In genomic region chr9:52492947-52493505, GRCm38 (mm10) we compare ENCODE assay signal across 15 mouse cellular contexts.
DNase-seq lines count a peak whose midpoint lies in the region; ATAC-seq lines count a peak whose summit lies in the region.
"Had no signal": no experiment of that assay in that cellular context is flagged by ENCODE, and none has a peak within 500 bp of the region (broad histone marks: within the 10 kb centered on the region; RNA-seq: fewer than 3 reads in every experiment).

No protein-coding gene starts in this region.

- H3K9me3 ChIP-seq in hindbrain, embryonic 12.5 days (replicated peaks): no peaks in the 10 kb centered on the region
- H3K9me3 ChIP-seq in hindbrain, embryonic 10.5 days: no peaks in the 10 kb centered on the region
- no peaks in the 10 kb centered on the region for H3K9me3 ChIP-seq in neural tube, embryonic 14.5 days (ENCODE audit: control insufficient read depth, low read length)
- no peaks in the 10 kb centered on the region for H3K9me3 ChIP-seq in neural tube, embryonic 15.5 days (replicated peaks)
- H3K9me3 ChIP-seq in midbrain, embryonic 15.5 days: no peaks in the 10 kb centered on the region
- H3K9me3 ChIP-seq: G1E; heart, embryonic 13.5 days had no signal

- no peak for DNase-seq in hindbrain, embryonic 10.5 days (ENCODE audit: low spot score)
- peak; percentile 69 to 80 for DNase-seq in cerebellum, postnatal 10 days
- DNase-seq in kidney, postnatal 36 days: no peak
- no peak for DNase-seq in embryo, embryonic 10.5 days (ENCODE audit: low spot score)
- DNase-seq: adrenal gland, postnatal 10 days; kidney, adult 2 months; kidney, postnatal 4 days; liver, postnatal 0 days; thymus, postnatal 25 days had no signal

- H3K36me3 ChIP-seq in hindbrain, embryonic 12.5 days: no peaks in the 10 kb centered on the region
- no peaks in the 10 kb centered on the region for H3K36me3 ChIP-seq in hindbrain, embryonic 10.5 days
- H3K36me3 ChIP-seq in neural tube, embryonic 14.5 days (ENCODE audit: control insufficient read depth, insufficient read depth, low read length): no peaks in the 10 kb centered on the region
- H3K36me3 ChIP-seq in neural tube, embryonic 15.5 days: no peaks in the 10 kb centered on the region
- no peaks in the 10 kb centered on the region for H3K36me3 ChIP-seq in midbrain, embryonic 15.5 days (replicated peaks)
- H3K36me3 ChIP-seq: G1E; heart, embryonic 13.5 days had no signal

- 0 out of 2 replicates have a peak, but pooled peaks cover 5% of the 10 kb centered on the region for H3K4me1 ChIP-seq in hindbrain, embryonic 12.5 days
- H3K4me1 ChIP-seq in hindbrain, embryonic 10.5 days (replicated peaks): no peaks in the 10 kb centered on the region
- H3K4me1 ChIP-seq in neural tube, embryonic 14.5 days (ENCODE audit: control insufficient read depth, insufficient read depth, low read length): no peaks in the 10 kb centered on the region
- peaks cover 6% of the 10 kb centered on the region; the same call in 1 of the 2 replicates for H3K4me1 ChIP-seq in neural tube, embryonic 15.5 days
- peaks cover 5% of the 10 kb centered on the region for H3K4me1 ChIP-seq in midbrain, embryonic 15.5 days
- H3K4me1 ChIP-seq: heart, embryonic 13.5 days had no signal

- no peak overlapping the region for H3K9ac ChIP-seq in hindbrain, embryonic 12.5 days
- H3K9ac ChIP-seq in neural tube, embryonic 14.5 days (replicated peaks; ENCODE audit: low read depth, low read length): no peak overlapping the region
- H3K9ac ChIP-seq in neural tube, embryonic 15.5 days (replicated peaks): no peak overlapping the region
- no peak overlapping the region for H3K9ac ChIP-seq in midbrain, embryonic 15.5 days
- H3K9ac ChIP-seq: heart, embryonic 13.5 days; liver, postnatal 0 days had no signal

- no peak overlapping the region for H3K4me3 ChIP-seq in hindbrain, embryonic 12.5 days
- no peak overlapping the region for H3K4me3 ChIP-seq in hindbrain, embryonic 10.5 days
- H3K4me3 ChIP-seq in neural tube, embryonic 14.5 days (ENCODE audit: low read depth, low read length): no peak overlapping the region
- H3K4me3 ChIP-seq in neural tube, embryonic 15.5 days (replicated peaks): no peak overlapping the region
- H3K4me3 ChIP-seq in midbrain, embryonic 15.5 days: no peak overlapping the region
- H3K4me3 ChIP-seq: heart, embryonic 13.5 days had no signal

- WGBS in hindbrain, embryonic 12.5 days: 36% methylated on average over 2 of the region's 2 CpGs
- WGBS in hindbrain, embryonic 10.5 days: 52% methylated on average over 2 of the region's 2 CpGs
- 39% methylated on average over 2 of the region's 2 CpGs for WGBS in neural tube, embryonic 14.5 days
- WGBS in neural tube, embryonic 15.5 days: 30% methylated on average over 2 of the region's 2 CpGs
- WGBS in midbrain, embryonic 15.5 days: 35% methylated on average over 2 of the region's 2 CpGs

- peak overlapping the region; percentile 48; the same call in 1 of the 2 replicates for H3K27ac ChIP-seq in hindbrain, embryonic 12.5 days
- no peak overlapping the region for H3K27ac ChIP-seq in hindbrain, embryonic 10.5 days
- no peak overlapping the region for H3K27ac ChIP-seq in neural tube, embryonic 14.5 days (ENCODE audit: low read depth, low read length)
- no peak overlapping the region for H3K27ac ChIP-seq in neural tube, embryonic 15.5 days (replicated peaks)
- peak overlapping the region; percentile 61 for H3K27ac ChIP-seq in midbrain, embryonic 15.5 days
- H3K27ac ChIP-seq: heart, embryonic 13.5 days had no signal

- no peaks in the 10 kb centered on the region for H3K27me3 ChIP-seq in hindbrain, embryonic 12.5 days
- no peaks in the 10 kb centered on the region for H3K27me3 ChIP-seq in hindbrain, embryonic 10.5 days (ENCODE audit: insufficient read depth, poor library complexity, severe bottlenecking)
- no peaks in the 10 kb centered on the region for H3K27me3 ChIP-seq in neural tube, embryonic 14.5 days (ENCODE audit: control insufficient read depth, insufficient read depth, low read length)
- H3K27me3 ChIP-seq in neural tube, embryonic 15.5 days (replicated peaks): no peaks in the 10 kb centered on the region
- H3K27me3 ChIP-seq in midbrain, embryonic 15.5 days (replicated peaks): no peaks in the 10 kb centered on the region
- H3K27me3 ChIP-seq: heart, embryonic 13.5 days had no signal

- ATAC-seq in hindbrain, embryonic 12.5 days (ENCODE audit: low FRiP score): no peak
- peak; percentile 54; the same call in 1 of the 2 replicates for ATAC-seq in neural tube, embryonic 14.5 days (ENCODE audit: low read depth)
- no peak for ATAC-seq in neural tube, embryonic 15.5 days (ENCODE audit: low FRiP score)
- ATAC-seq in midbrain, embryonic 15.5 days (replicated peaks): peak; percentile 71
- ATAC-seq: liver, postnatal 0 days had no signal

- no peak overlapping the region for H3K4me2 ChIP-seq in hindbrain, embryonic 12.5 days (replicated peaks)
- no peak overlapping the region for H3K4me2 ChIP-seq in neural tube, embryonic 14.5 days (ENCODE audit: low read depth, low read length)
- H3K4me2 ChIP-seq in neural tube, embryonic 15.5 days: no peak overlapping the region
- no peak overlapping the region for H3K4me2 ChIP-seq in midbrain, embryonic 15.5 days
- H3K4me2 ChIP-seq: heart, embryonic 13.5 days had no signal

Comparison
In these comparisons a context has a peak if more than half of its experiments do, and no peak if none do; other contexts are left out.
1. ATAC-seq: peak in neural tube, embryonic 14.5 days (single experiment) and midbrain, embryonic 15.5 days (single experiment); none in hindbrain, embryonic 12.5 days (single experiment) and neural tube, embryonic 15.5 days (single experiment).
2. H3K27ac ChIP-seq: peak in hindbrain, embryonic 12.5 days (single experiment) and midbrain, embryonic 15.5 days (single experiment); none in hindbrain, embryonic 10.5 days (single experiment), neural tube, embryonic 14.5 days (single experiment) and neural tube, embryonic 15.5 days (single experiment).
3. DNase-seq: peak in cerebellum, postnatal 10 days (2 of 2); none in hindbrain, embryonic 10.5 days (single experiment), kidney, postnatal 36 days (0 of 2) and embryo, embryonic 10.5 days (single experiment).